ENCODE assay signal across 29 mouse cellular contexts in genomic region chr13:99012891-99013290, GRCm38 (mm10). TPM values are rescaled to one million over a fixed set of nuclear protein-coding genes. Genes with fewer than 3 reads are reported as not detected.
DNase-seq lines count a peak whose midpoint lies in the region; ATAC-seq and TF ChIP-seq lines count a peak whose summit lies in the region.
"Had no signal": no experiment of that assay in that cellular context is flagged by ENCODE, and none has a peak within 500 bp of the region (broad histone marks: within the 10 kb centered on the region; RNA-seq: fewer than 3 reads in every experiment).

No protein-coding gene starts in this region.

- 67% methylated on average over 5 of the region's 5 CpGs for WGBS in kidney, embryonic 16.5 days
- WGBS in kidney, embryonic 15.5 days = 71% methylated on average over 5 of the region's 5 CpGs
- 81% methylated on average over 5 of the region's 5 CpGs for WGBS in lung, postnatal 0 days

- H3K4me2 ChIP-seq in kidney, embryonic 16.5 days (replicated peaks; ENCODE audit: low read depth, low read length) = no peak overlapping the region
- no peak overlapping the region for H3K4me2 ChIP-seq in kidney, embryonic 15.5 days
- H3K4me2 ChIP-seq in lung, postnatal 0 days (replicated peaks; ENCODE audit: low read depth, low read length) = no peak overlapping the region
- H3K4me2 ChIP-seq: forebrain, embryonic 13.5 days; heart, embryonic 13.5 days; hindbrain, embryonic 15.5 days had no signal

- H3K9ac ChIP-seq in kidney, embryonic 16.5 days (replicated peaks; ENCODE audit: low read length) = no peak overlapping the region
- H3K9ac ChIP-seq in kidney, embryonic 15.5 days = no peak overlapping the region
- H3K9ac ChIP-seq in lung, postnatal 0 days (replicated peaks; ENCODE audit: low read depth) = no peak overlapping the region
- H3K9ac ChIP-seq: forebrain, embryonic 13.5 days; heart, embryonic 13.5 days; hindbrain, embryonic 15.5 days had no signal

- no peak overlapping the region for H3K27ac ChIP-seq in kidney, embryonic 16.5 days (ENCODE audit: low read length)
- H3K27ac ChIP-seq in kidney, embryonic 15.5 days = no peak overlapping the region
- H3K27ac ChIP-seq in lung, postnatal 0 days (ENCODE audit: low read length) = no peak overlapping the region
- H3K27ac ChIP-seq: forebrain, embryonic 10.5 days; forebrain, embryonic 13.5 days; gastrocnemius, adult 2 months; heart, embryonic 13.5 days; hindbrain, embryonic 15.5 days had no signal

- no peaks in the 10 kb centered on the region for H3K9me3 ChIP-seq in kidney, embryonic 16.5 days (ENCODE audit: low read length)
- no peaks in the 10 kb centered on the region for H3K9me3 ChIP-seq in kidney, embryonic 15.5 days (replicated peaks)
- H3K9me3 ChIP-seq in lung, postnatal 0 days (ENCODE audit: low read length) = no peaks in the 10 kb centered on the region
- H3K9me3 ChIP-seq: forebrain, embryonic 10.5 days; forebrain, embryonic 13.5 days; G1E; heart, embryonic 13.5 days; hindbrain, embryonic 15.5 days had no signal

- TF ChIP-seq EP300 in lung, postnatal 0 days (IDR thresholded peaks at IDR 0.05) = no peak

- H3K27me3 ChIP-seq in kidney, embryonic 16.5 days (ENCODE audit: insufficient read depth, low read length) = no peaks in the 10 kb centered on the region
- H3K27me3 ChIP-seq in kidney, embryonic 15.5 days = no peaks in the 10 kb centered on the region
- no peaks in the 10 kb centered on the region for H3K27me3 ChIP-seq in lung, postnatal 0 days (replicated peaks; ENCODE audit: insufficient read depth, low read length)
- H3K27me3 ChIP-seq: CH12.LX; forebrain, embryonic 13.5 days; heart, embryonic 13.5 days; hindbrain, embryonic 15.5 days; Patski had no signal

- no peak for TF ChIP-seq CTCF in lung, postnatal 0 days (IDR thresholded peaks at IDR 0.05)

- peaks cover 6% of the 10 kb centered on the region; the same call in 1 of the 2 replicates for H3K4me1 ChIP-seq in kidney, embryonic 16.5 days (ENCODE audit: insufficient read depth, low read length)
- H3K4me1 ChIP-seq in kidney, embryonic 15.5 days = peaks cover 5% of the 10 kb centered on the region
- H3K4me1 ChIP-seq in lung, postnatal 0 days (ENCODE audit: insufficient read depth, low read depth, low read length) = no peaks in the 10 kb centered on the region
- H3K4me1 ChIP-seq: forebrain, embryonic 13.5 days; hindbrain, embryonic 15.5 days had no signal

- DNase-seq in kidney, adult 11 months = peak; percentile 32
- peak; percentile 81 for DNase-seq in kidney, adult 9 months
- peak; percentile 48 to 68 for DNase-seq in kidney, postnatal 36 days
- DNase-seq in frontal cortex, postnatal 36 days (ENCODE audit: low spot score in 2 of 2) = no peak
- no peak for DNase-seq in lung, postnatal 0 days (ENCODE audit: low spot score)
- DNase-seq: adrenal gland, postnatal 10 days; adrenal gland, postnatal 36 days; B cell, adult 2 months; cerebellum, adult 18-20 months; cerebellum, adult 9-10 months; gastrocnemius, adult 2 months; gastrocnemius, postnatal 14 days; heart, adult 18-20 months; heart, postnatal 14 days; heart, postnatal 4 days had no signal

- ATAC-seq in kidney, embryonic 16.5 days (ENCODE audit: low FRiP score, low TSS enrichment) = no peak
- ATAC-seq in kidney, embryonic 15.5 days (replicated peaks; ENCODE audit: low FRiP score) = no peak
- ATAC-seq in lung, postnatal 0 days = no peak
- ATAC-seq: forebrain, embryonic 13.5 days; forebrain, embryonic 16.5 days; Patski had no signal

- H3K4me3 ChIP-seq in kidney, embryonic 16.5 days (ENCODE audit: low read length) = no peak overlapping the region
- no peak overlapping the region for H3K4me3 ChIP-seq in kidney, embryonic 15.5 days (replicated peaks)
- H3K4me3 ChIP-seq in lung, postnatal 0 days (ENCODE audit: low read depth, low read length) = no peak overlapping the region
- H3K4me3 ChIP-seq: forebrain, embryonic 10.5 days; forebrain, embryonic 13.5 days; gastrocnemius, adult 2 months; heart, embryonic 13.5 days; hindbrain, embryonic 15.5 days had no signal

- H3K36me3 ChIP-seq in kidney, embryonic 16.5 days (ENCODE audit: insufficient read depth, low read length) = no peaks in the 10 kb centered on the region
- no peaks in the 10 kb centered on the region for H3K36me3 ChIP-seq in kidney, embryonic 15.5 days
- no peaks in the 10 kb centered on the region for H3K36me3 ChIP-seq in lung, postnatal 0 days (ENCODE audit: insufficient read depth, low read length)
- H3K36me3 ChIP-seq: forebrain, embryonic 10.5 days; G1E; heart, embryonic 13.5 days; hindbrain, embryonic 15.5 days had no signal

RNA-seq across cellular contexts. Expression of gene 1700024P04Rik, which starts 28.5 kb away (rescaled TPM):
- not detected in 2 replicates for polyA plus RNA-seq in kidney, embryonic 16.5 days (2015; fragmentation: Nextera tagmentation; extraction: Ambion mirVana)
- not detected in 2 replicates for polyA plus RNA-seq in kidney, embryonic 15.5 days (2015; fragmentation: Nextera tagmentation; extraction: Ambion mirVana)
- polyA plus RNA-seq in lung, postnatal 0 days (2015; fragmentation: Nextera tagmentation; extraction: Ambion mirVana) = not detected in 2 replicates
- polyA plus RNA-seq: embryonic facial prominence, embryonic 11.5 days; embryonic facial prominence, embryonic 14.5 days; forebrain, embryonic 10.5 days; forebrain, embryonic 13.5 days; forebrain, embryonic 16.5 days; G1E; heart, embryonic 13.5 days; heart, embryonic 16.5 days; hindbrain, embryonic 11.5 days; hindbrain, embryonic 15.5 days; Patski had no signal

Comparison
In these comparisons a context has a peak if more than half of its experiments do, and no peak if none do; other contexts are left out.
1. DNase-seq: peak in kidney, adult 11 months (single experiment), kidney, adult 9 months (single experiment) and kidney, postnatal 36 days (2 of 2); none in frontal cortex, postnatal 36 days (0 of 2) and lung, postnatal 0 days (single experiment).